Mouse (Mus musculus): ENCODE measurements around the gene Napsa.

DNA sequence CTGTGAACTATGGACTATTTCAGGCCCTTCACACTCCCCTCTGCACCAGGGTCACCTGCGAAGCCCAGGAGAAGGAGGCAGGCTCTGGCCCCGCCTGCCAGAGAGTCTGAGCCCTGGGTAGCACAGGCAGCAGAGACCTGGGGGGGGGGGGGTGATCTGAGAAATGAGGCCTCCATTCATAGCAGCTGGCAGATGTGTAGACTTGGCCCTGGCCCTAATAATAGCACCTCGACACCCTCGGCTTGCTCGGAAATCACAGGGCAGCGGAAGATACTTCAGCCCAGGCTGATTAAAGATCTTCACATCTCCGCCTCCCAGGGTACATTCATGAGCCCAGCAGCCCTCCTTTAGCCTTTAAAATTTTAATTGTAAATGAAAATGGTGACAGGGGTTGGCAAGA is 40.0 kb downstream of the Napsa start:
- TF ChIP-seq CTCF (conservative IDR thresholded peaks at IDR 0.05; ENCODE audit: insufficient read depth, insufficient read length, low read depth, low read length) (no peak), POLR2A (IDR thresholded peaks at IDR 0.05; ENCODE audit: low read depth, low read length) (no peak)
